ENCODE assay signal across 21 mouse cellular contexts in the genomic region with DNA sequence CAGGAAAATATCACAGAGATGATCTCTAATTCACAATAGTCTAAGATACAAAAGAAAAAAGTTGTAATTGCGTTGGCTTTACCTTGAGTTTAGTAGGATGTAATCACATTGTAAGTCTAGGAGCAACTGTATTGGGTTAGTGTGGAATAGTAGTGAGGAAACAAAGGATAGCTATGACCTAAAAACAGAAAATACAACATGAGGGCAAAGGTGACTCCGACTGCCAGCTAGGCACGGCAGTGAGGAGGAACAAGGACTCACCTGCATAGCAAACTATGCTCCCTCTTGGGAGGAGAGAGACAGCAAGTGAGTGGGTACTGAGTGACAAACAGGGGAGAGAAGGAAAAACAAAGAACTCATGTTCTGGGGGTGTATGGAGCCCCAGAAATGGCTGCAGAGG.
"Had no signal": no experiment of that assay in that cellular context is flagged by ENCODE, and none has a peak within 500 bp of the region (broad histone marks: within the 10 kb centered on the region; RNA-seq: fewer than 3 reads in every experiment).

No protein-coding gene starts in this region.

- H3K4me3 ChIP-seq: heart, adult 2 months; heart, embryonic 13.5 days; heart, embryonic 15.5 days; hindbrain, embryonic 13.5 days; hindbrain, embryonic 15.5 days; layer of hippocampus, adult 2 months; left cerebral cortex, adult 2 months; limb, embryonic 13.5 days; limb, embryonic 15.5 days had no signal

- DNase-seq: forebrain, postnatal 0 days; gastrocnemius, postnatal 14 days; gastrocnemius, postnatal 36 days; heart, adult 2 months; heart, postnatal 14 days; heart, postnatal 36 days; kidney, adult 18-20 months; kidney, adult 8-10 months; kidney, postnatal 10 days; kidney, postnatal 25 days; kidney, postnatal 4 days had no signal

- H3K9me3 ChIP-seq: heart, embryonic 13.5 days; heart, embryonic 15.5 days; hindbrain, embryonic 13.5 days; hindbrain, embryonic 15.5 days; limb, embryonic 13.5 days; limb, embryonic 15.5 days had no signal

- H3K9ac ChIP-seq: forebrain, postnatal 0 days; heart, embryonic 13.5 days; heart, embryonic 15.5 days; hindbrain, embryonic 13.5 days; hindbrain, embryonic 15.5 days; limb, embryonic 13.5 days; limb, embryonic 15.5 days had no signal

- H3K4me1 ChIP-seq: hindbrain, embryonic 15.5 days had no signal

- H3K4me2 ChIP-seq: heart, embryonic 11.5 days; heart, embryonic 13.5 days; heart, embryonic 15.5 days; hindbrain, embryonic 13.5 days; hindbrain, embryonic 15.5 days; limb, embryonic 13.5 days; limb, embryonic 15.5 days had no signal

- ATAC-seq: forebrain, postnatal 0 days; hindbrain, postnatal 0 days had no signal

- H3K36me3 ChIP-seq: heart, embryonic 13.5 days; heart, embryonic 15.5 days; hindbrain, embryonic 15.5 days; limb, embryonic 15.5 days had no signal

- H3K27ac ChIP-seq: heart, adult 2 months; heart, embryonic 13.5 days; heart, embryonic 15.5 days; hindbrain, embryonic 13.5 days; hindbrain, embryonic 15.5 days; hindbrain, postnatal 0 days; layer of hippocampus, adult 2 months; left cerebral cortex, adult 2 months; limb, embryonic 13.5 days; limb, embryonic 15.5 days had no signal

- H3K27me3 ChIP-seq: heart, embryonic 13.5 days; heart, embryonic 15.5 days; hindbrain, embryonic 13.5 days; hindbrain, embryonic 15.5 days; limb, embryonic 13.5 days; limb, embryonic 15.5 days had no signal
